Mouse (Mus musculus) adrenal gland, adult 8-10 months (tissue): ENCODE measurements around the gene Sumo3. TPM values are rescaled to one million over a fixed set of nuclear protein-coding genes. Genes with fewer than 3 reads are reported as not detected.
A peak's percentile ranks its signal among the peaks of the same experiment; 100 is the strongest.

Source experiments
- DNase-seq: peaks from one replicate; pipeline ENCODE4 v3.0.0; 2022
- microRNA-seq, 2 experiments: library from miRNA; unstranded; fragments of <30 nt; microRNA quantifications; one replicate each; pipeline ENCODE4 v1.2.0; 2022
- total RNA-seq, 4 experiments: library from RNA; stranded (reverse); gene quantifications; 2 replicates each; pipeline ENCODE4 v1.2.4; 2022

Sumo3 gene
- total RNA-seq, 4 experiments from 2014 or later = 98.9 to 125 (median 115) TPM

DNA sequence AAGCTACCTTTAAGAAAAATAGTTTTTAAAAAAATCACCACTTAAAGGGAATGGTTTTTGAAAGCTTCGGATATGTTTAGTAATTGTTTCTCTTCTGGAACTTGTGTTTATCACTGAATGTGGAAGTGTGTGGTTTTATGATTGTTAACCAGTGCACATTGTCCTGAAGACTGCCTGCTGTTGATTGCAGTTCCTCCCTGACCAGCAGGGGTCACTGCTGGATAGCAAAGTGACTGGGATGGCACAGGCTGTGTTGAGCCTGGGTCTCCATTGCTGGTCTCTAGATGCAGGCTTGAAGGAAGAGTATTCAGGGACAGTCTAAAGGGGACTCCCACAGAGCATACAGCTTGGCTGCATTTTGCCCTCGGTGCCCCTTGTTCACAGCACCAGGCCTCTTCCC lies 21.6 kb downstream of the Sumo3 start:
- DNase-seq = peak; percentile 64

DNA sequence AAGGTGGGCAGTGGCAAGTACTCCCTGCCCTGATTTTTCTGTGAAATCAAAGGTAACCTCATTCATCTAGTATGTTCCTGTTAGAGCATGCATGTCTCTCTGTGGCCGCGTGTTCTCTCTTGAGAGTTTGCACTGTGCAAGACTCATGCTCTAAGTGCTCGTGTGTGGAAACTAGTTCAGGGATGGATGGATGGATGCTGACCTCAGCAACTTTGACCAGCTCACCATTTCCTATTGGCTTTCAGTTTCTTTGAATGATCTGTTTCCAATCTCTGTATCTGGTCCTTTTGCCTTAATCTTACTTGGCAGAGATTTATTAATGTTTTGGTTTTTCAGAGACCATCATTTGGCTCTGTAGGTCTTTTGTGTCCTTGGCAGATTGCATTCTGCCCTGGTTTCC lies 23.3 kb downstream of the Sumo3 start:
- no peak for DNase-seq

DNA sequence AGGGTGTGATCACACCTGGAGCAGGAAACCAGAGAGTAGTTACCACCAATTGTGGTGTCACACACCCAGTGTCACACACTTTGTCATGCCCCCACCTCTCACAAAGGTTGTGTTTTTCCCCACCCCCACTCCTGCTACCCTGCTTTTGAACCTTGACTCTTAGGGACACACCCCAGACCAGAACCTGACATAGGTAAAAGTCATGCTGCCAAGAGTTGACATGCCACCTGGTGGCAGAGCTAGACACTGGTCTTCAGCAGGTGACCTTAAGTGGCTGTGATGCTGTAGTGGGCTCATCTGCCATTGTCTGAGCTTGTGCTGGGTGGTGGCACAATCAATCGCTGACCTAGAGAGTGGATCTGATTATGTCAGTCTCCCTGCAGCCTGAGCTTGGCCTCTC lies 24.1 kb downstream of the Sumo3 start:
- DNase-seq = no peak

DNA sequence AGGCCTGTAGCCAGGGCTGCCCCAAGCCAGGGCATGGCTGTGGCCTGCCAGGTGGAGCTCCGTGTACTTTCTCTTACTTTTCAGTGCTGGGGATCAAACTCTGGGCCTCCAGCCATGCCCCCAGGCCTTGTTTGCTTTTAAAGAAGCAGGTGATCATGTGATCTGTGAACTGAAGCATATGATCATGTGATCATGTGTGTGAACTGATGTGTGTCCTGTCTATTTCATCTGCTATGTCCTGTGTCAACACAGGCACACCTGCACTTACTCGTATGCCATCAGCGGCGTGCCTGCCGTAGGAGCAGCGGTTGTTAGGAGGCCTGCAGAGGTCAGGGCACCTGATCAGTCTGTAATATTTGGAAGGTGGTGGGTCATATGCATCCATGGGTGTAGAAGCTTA lies 28.1 kb downstream of the Sumo3 start:
- DNase-seq = no peak

DNA sequence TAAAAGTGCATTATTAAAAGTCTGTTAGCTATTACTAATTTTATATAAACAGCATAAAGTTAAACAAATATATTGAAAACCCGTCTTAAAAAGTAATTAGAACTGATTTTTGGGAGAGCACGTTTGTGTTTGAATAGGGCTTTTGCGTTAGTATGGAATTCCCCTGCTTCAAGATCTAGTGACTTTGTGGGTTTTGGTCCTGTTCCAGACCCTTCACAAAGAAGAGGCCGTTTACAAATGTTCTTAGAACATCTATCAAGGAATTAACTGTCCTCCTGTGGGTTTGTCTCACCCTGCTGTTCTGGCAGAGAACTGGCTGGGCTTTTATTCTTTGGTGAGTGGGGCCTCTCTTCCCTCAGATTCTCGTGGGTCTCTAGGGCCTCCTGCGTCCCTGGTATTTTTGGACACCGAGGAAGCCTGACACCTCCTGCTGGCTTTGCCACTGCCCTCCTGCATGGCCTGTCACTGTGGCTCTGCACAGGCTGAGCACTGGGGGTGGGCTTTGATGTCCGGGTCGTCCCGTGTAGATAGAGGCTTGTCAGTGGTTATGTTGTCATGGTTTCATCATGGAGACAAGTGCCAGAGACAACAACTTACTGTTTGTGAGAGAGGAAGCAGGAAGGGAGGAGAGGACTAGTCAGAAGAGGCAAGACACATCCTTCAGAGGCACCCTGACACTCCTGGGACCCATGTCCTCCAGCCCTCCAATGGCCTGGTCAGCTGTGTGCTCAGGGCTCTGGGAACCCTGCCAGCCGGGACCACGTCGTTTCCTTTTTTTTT lies 28.7 kb downstream of the Sumo3 start:
- no peak for DNase-seq

DNA sequence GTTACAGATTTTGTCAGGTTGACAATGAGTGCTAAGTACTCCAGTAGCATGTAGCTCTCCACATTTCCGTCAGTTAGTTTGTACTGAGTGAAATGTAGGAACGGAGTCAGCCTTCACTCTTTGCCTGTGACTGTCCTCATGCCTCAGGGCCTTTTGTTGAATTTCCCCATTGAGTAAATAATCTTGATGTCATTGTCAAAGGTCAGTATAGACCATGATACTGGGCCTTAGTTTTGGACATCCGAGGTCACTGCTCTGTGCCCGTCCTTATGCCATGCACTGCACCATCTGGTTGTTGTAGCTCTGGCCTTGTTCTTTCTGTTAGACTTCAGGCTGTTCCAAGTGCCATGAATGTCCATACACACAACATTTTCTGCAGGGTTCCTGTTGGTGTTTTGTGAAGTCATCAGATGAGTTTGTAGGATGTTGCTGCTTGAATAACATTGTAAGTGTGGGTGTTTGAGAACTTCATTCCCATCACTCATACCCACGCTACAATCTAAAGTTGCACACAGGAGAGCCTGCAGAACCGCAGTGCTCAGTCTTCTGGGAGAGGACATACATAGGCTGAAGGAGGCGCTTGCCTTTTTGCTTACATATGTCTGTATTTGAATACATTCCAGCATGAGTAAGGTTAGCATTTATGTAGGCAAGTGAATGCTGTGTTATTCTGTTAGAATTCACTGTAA lies 30.5 kb downstream of the Sumo3 start:
- no peak for DNase-seq

DNA sequence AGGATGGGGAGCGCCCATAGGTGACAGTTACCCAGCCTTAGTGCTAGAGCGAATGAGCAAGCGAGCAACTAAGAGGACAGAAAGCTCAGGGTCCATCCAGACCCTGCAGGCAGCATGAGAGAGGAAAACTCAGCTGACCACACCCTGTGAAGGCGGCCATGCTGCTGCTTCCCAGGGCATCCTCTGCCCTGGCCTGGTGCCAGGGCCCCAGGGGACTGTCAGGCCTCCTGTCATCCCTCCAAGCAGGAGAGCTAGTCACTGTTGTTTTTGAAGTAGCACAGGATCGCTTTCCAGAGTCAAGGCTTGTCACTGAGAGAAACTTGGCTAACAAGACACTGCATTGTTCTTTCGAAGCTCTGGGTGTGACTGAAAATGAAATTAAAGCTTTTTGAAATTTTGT lies 33.1 kb downstream of the Sumo3 start:
- no peak for DNase-seq

DNA sequence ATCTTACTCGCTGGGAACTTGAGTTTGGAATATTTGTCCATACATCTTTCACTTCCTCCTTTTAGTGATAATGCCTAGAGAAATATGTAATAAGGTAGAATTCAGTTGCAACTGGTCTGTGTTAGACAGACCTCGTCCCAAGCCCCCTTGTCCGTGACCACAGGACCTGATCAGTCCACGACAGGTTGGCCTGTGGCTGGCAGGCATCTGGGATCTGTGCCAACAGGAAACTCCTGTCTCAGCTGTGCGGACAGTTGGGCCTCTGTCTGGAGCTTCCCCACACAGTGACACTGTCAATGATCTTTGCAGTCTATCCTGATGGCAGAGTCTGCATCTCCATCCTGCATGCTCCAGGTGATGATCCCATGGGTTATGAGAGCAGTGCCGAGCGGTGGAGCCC lies 37.3 kb downstream of the Sumo3 start:
- no peak for DNase-seq

DNA sequence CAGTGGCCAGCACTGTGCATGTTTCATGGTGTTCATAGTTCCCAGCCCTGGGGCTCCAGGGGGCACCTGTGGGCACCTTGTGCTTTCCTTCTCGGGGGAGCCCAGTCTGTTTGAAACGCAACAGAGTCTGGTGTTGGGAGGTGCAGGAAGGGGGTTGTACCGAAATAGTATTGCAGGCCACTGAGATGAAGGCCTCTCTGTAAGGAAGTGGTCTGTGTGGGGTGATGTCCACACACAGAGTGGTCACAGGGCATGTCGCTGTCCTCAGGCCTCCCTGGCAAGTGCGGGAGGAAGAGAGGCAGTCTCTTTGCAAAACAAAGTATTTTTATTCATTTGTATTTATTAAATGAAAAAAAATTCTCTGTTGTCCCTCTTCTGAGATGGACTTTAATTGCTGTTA lies 39.7 kb downstream of the Sumo3 start:
- no peak for DNase-seq

DNA sequence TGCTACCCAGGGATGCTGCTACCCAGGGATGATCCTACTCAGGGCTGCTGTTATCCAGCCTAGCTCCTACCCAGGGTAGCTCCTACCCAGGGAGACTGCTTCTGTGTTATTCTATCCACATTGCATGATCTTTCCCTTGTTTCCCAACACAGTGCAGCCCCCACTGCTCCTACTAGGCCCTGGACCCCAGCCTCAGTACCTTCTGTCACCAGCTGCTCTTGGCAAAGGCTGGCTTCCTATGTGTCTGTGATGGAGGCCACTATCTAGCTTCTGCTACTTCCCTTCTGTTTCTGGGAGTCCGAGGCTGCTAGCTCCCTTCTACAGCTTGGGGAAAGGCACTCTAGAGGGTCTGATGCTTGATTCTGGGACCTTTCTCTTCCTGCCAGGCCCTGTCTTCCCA lies 41.6 kb downstream of the Sumo3 start:
- no peak for DNase-seq

DNA sequence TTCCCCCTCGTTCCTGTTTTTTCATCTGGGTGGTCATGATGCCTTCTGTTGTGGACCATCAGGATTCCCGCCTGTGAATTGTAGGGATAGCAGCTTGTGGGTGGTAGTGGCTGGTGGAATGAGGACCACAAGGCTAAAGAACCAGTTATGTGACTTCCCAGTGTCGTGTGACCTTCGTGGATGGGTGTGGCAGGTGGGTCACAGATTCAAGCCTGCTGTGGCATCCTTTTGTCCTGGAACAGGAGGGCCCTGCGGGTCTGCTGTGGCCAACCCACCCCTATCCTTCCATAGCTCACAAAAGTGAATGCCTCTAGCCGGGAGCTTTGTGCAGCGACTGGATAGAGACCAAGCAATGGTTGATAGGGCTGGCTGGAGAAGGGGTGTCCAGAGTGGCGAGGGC lies 42.0 kb downstream of the Sumo3 start:
- no peak for DNase-seq

DNA sequence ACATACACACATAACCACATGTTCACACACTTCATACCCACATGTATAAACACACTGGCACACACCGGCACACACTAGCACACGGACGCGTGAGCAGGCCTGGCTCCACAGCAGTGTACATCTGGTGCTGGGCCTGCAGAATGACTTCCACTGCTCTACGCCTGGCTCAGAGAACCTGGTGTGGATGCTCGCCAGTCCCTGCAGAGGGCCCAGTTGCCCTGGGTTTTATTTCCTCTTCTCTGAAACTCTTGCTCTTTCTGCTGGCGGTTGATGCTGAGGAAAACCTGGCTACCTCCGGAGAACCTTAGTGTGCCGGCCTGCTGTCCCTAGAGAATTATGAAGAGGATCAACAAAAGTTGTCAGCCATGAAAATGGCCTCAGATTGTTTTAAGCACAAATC lies 46.1 kb downstream of the Sumo3 start:
- no peak for DNase-seq

DNA sequence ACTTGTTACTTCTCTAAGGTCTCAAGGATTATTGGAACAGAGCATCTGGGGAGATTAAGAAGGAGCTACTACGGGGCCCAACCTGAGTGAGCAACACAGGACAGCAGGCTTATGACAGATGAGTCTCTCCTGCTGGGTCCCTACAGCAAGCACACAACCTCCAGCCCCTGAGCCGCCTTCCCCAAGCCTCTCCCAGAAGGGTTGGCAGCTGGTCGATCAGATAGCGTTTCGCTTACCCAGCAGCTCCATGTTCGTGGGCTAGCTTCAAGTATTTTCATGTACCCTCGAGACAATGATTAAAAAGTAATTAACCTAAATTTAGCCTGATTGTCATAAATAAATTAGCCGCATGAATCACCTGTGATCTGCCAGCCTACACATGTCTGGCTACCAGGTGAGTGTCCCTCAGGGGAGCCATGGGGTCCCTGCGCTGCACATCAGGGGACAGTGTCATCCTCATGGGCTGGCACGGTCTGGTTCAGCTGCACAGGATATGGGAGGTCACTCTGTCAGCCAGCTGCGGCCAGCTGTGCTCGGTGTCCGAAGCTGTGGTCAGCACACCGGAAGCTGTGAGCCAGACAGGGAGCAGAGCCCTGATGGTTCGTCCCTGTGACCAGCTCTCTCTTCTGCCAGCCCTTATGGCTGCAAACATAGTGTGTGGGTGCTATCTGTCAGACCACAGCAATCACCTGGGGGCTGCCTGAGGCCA lies 52.5 kb downstream of the Sumo3 start:
- no peak for DNase-seq

DNA sequence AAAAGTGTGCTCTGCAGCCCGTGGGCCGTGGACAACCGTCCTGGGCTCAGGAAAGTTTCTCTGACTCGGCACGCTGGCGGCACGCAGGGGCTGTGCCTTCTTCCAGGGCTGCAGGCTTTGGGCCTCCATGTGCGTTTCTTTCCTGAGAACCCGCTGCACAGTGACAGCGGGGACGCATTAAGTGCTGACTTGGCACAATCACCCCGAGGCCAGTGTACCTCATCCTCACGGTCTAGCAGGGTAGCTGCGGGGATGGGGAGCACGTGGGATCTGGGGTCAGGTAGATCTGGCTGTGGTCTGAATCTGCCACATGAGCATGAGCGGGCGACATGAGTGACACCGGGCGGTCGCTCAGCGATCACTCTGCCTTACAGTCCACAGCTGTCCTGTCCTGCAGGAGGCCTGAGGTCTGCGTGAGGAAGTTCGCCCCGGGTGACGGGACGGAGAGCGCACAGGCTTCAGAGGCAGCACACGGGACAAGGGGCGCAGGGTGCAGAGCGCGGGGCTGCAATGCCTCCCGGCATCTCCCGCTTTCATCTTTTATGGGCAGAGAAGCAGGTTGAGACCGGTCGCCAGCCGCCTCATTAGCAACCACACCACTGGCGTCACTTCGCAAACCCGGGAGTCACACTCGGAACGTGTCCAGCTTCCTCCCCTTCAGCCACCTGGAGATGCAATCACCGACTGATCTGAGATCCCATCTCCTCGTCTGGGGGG lies 58.2 kb downstream of the Sumo3 start:
- no peak for DNase-seq

DNA sequence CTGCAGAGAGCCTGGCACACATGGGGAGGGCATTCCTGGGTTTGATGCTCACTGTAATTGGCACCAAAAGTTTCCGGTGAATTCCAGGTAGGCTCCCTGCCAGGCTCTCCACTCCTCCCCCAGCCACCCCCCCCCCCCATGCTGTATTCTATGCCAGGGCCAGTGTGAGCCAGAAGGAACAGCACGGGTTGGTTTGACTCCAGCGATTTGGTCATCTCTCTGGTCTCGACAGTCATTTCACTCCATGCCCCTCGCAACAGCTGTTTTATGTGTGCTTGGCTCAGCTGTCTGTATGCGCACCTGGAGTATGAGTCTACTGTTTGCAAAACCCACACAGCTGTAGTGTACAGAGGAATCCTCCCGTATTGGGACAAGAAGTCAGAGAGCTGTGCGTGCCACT lies 60.4 kb downstream of the Sumo3 start:
- no peak for DNase-seq

DNA sequence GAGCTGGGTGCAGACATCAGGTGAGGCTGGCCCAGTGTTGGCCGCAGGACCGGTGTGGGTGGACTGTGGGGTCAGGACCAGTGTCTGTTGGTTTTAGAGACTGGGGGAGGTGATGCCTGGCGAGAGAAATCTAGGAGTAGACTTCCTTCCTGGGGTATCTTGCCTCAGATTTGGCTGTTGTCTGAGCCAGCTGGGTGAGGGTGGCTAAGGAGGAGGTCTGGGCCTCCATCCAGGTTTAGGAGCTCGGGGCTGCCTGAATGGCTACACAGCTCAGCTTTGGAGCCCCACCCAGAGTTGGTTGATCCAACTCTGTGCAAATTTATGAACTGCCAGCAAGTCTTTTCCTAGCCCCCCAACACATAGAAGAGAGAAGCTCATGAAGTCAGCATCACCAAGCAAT lies 61.5 kb downstream of the Sumo3 start:
- DNase-seq = no peak

Small RNA genes within 50 kb of the gene (microRNA-seq; reads per million reads assigned to microRNA genes)
- gene Mir1930 = 1.2 to 4.4 reads per million in 2 experiments

Other genes with a start within 250 kb of the Sumo3 start
- 10 to 100 TPM; 17.2 to 74.1 (median 37.1) TPM for gene Adarb1, start 187.8 kb upstream of the Sumo3 start, total RNA-seq
- 10 to 100 TPM; 20.4 to 28.8 (median 24.8) TPM for gene Fam207a, start 90.3 kb upstream of the Sumo3 start, total RNA-seq
- gene Itgb2, start 75.8 kb upstream of the Sumo3 start, total RNA-seq = 10 to 100 TPM in 3 of 4 experiments, 1 to 10 TPM in 1; 8.6 to 16.8 (median 13.5) TPM
- 100 to 1,000 TPM; 207 to 236 (median 225) TPM for gene Pttg1ip, start 24.4 kb upstream of the Sumo3 start, total RNA-seq
- gene Gm49325, start 100 bp downstream of the Sumo3 start, total RNA-seq = 10 to 100 TPM; 15.2 to 24.8 (median 18.1) TPM
- gene Ube2g2, start 16.2 kb downstream of the Sumo3 start, total RNA-seq = 10 to 100 TPM; 46.0 to 63.0 (median 53.7) TPM
- 1 to 10 TPM in 1 of 4 experiments, under 1 TPM in 3; 0.15 to 1.4 (median 0.81) TPM for gene Tspear, start 80.5 kb downstream of the Sumo3 start, total RNA-seq
- gene Gm19402, start 84.7 kb downstream of the Sumo3 start, total RNA-seq = not detected
- gene Gm9508, start 91.1 kb downstream of the Sumo3 start, total RNA-seq = not detected
- gene Gm10272, start 100.5 kb downstream of the Sumo3 start, total RNA-seq = not detected
- not detected for gene Gm10024, start 105.4 kb downstream of the Sumo3 start, total RNA-seq
- not detected for gene Gm10142, start 109.7 kb downstream of the Sumo3 start, total RNA-seq
- not detected for gene Krtap12-1, start 114.5 kb downstream of the Sumo3 start, total RNA-seq
- not detected for gene Gm10100, start 120.4 kb downstream of the Sumo3 start, total RNA-seq
- not detected for gene Gm18596, start 136.5 kb downstream of the Sumo3 start, total RNA-seq
- gene Gm9736, start 145.3 kb downstream of the Sumo3 start, total RNA-seq = not detected
- gene Gm3233, start 153.6 kb downstream of the Sumo3 start, total RNA-seq = not detected
- gene Gm3238, start 165.2 kb downstream of the Sumo3 start, total RNA-seq = not detected
- gene Gm7138, start 170.8 kb downstream of the Sumo3 start, total RNA-seq = not detected
- not detected for gene Gm3250, start 176.4 kb downstream of the Sumo3 start, total RNA-seq
- not detected for gene Gm7137, start 182.1 kb downstream of the Sumo3 start, total RNA-seq
- not detected for gene Gm9639, start 189.0 kb downstream of the Sumo3 start, total RNA-seq
- gene Gm19668, start 193.0 kb downstream of the Sumo3 start, total RNA-seq = not detected
- gene Gm9507, start 205.7 kb downstream of the Sumo3 start, total RNA-seq = not detected
- not detected for gene Gm2696, start 208.6 kb downstream of the Sumo3 start, total RNA-seq
- not detected for gene Krtap10-4, start 221.0 kb downstream of the Sumo3 start, total RNA-seq
- gene Krtap10-10, start 229.8 kb downstream of the Sumo3 start, total RNA-seq = not detected
- gene Gm36176, start 240.7 kb downstream of the Sumo3 start, total RNA-seq = not detected
- not detected for gene Gm10318, start 246.8 kb downstream of the Sumo3 start, total RNA-seq